ENCODE assay signal across 7 mouse cellular contexts in genomic region chr13:83517660-83518609, GRCm38 (mm10). TPM values are rescaled to one million over a fixed set of nuclear protein-coding genes. Genes with fewer than 3 reads are reported as not detected.
A peak's percentile ranks its signal among the peaks of the same experiment; 100 is the strongest.
DNase-seq lines count a peak whose midpoint lies in the region; ATAC-seq lines count a peak whose summit lies in the region.

No protein-coding gene starts in this region.

- peak overlapping the region; percentile 47 for H3K9ac ChIP-seq in intestine, embryonic 15.5 days

- ATAC-seq in intestine, embryonic 15.5 days: peak; percentile 93
- ATAC-seq in megakaryocyte-erythroid progenitor cell, adult 5-6 weeks (replicated peaks; ENCODE audit: low FRiP score, low TSS enrichment, poor library complexity, severe bottlenecking): peak; percentile 95

- H3K27ac ChIP-seq in embryonic facial prominence, embryonic 10.5 days (replicated peaks): peak overlapping the region; percentile 94
- H3K27ac ChIP-seq in intestine, embryonic 15.5 days: peak overlapping the region; percentile 51

- peak; percentile 8 to 25 for DNase-seq in adrenal gland, postnatal 4 days (ENCODE audit: low spot score in 2 of 2)
- DNase-seq in embryonic facial prominence, embryonic 10.5 days (ENCODE audit: low spot score): peak; percentile 88
- peak; percentile 25 to 70 for DNase-seq in gastrocnemius, postnatal 4 days (ENCODE audit: low spot score in 2 of 2)
- DNase-seq in left cerebral cortex, postnatal 36 days (ENCODE audit: low spot score in 2 of 2): peak; percentile 79 to 82
- DNase-seq in right cerebral cortex, postnatal 36 days (ENCODE audit: low spot score in 2 of 2): peak; percentile 73 to 81

- H3K4me3 ChIP-seq in embryonic facial prominence, embryonic 10.5 days: peak overlapping the region; percentile 70
- H3K4me3 ChIP-seq in intestine, embryonic 15.5 days (replicated peaks): peak overlapping the region; percentile 43

- WGBS in embryonic facial prominence, embryonic 10.5 days: under 1% methylated on average over 27 of the region's 27 CpGs
- WGBS in intestine, embryonic 15.5 days: under 1% methylated on average over 26 of the region's 27 CpGs

- intact Hi-C loops in left cerebral cortex, postnatal 36 days (cut with DNase I): no loop called here

- peaks cover 8% of the 10 kb centered on the region; the same call in 1 of the 2 replicates for H3K27me3 ChIP-seq in embryonic facial prominence, embryonic 10.5 days (replicated peaks; ENCODE audit: low read depth, poor library complexity, severe bottlenecking)
- H3K27me3 ChIP-seq in intestine, embryonic 15.5 days (replicated peaks): no peaks in the 10 kb centered on the region

- H3K9me3 ChIP-seq in embryonic facial prominence, embryonic 10.5 days: no peaks in the 10 kb centered on the region
- H3K9me3 ChIP-seq in intestine, embryonic 15.5 days: no peaks in the 10 kb centered on the region

- peaks cover 12% of the 10 kb centered on the region; the same call in 1 of the 2 replicates for H3K4me1 ChIP-seq in embryonic facial prominence, embryonic 10.5 days
- H3K4me1 ChIP-seq in intestine, embryonic 15.5 days (replicated peaks): no peaks in the 10 kb centered on the region

- peak overlapping the region; percentile 74 for H3K4me2 ChIP-seq in intestine, embryonic 15.5 days (replicated peaks)

- no peaks in the 10 kb centered on the region for H3K36me3 ChIP-seq in embryonic facial prominence, embryonic 10.5 days (replicated peaks)
- no peaks in the 10 kb centered on the region for H3K36me3 ChIP-seq in intestine, embryonic 15.5 days

RNA-seq across cellular contexts. Expression of gene Mef2c, which starts 14.1 kb away (rescaled TPM):
- total RNA-seq in adrenal gland, postnatal 4 days (2021): 10 to 100 TPM; 80.2 to 88.7 TPM
- 17.9 and 18.1 TPM in 2 replicates for polyA plus RNA-seq in embryonic facial prominence, embryonic 10.5 days (2016; fragmentation: Nextera tagmentation; extraction: Ambion mirVana)
- total RNA-seq in gastrocnemius, postnatal 4 days (2021): 100 to 1,000 TPM; 565 to 585 TPM
- 36.4 and 39.1 TPM in 2 replicates for polyA plus RNA-seq in intestine, embryonic 15.5 days (2015; fragmentation: Nextera tagmentation; extraction: Ambion mirVana)
- 100 to 1,000 TPM; 620 to 698 TPM for total RNA-seq in left cerebral cortex, postnatal 36 days (2021)
- 29.5 and 36.6 TPM in 2 replicates for total RNA-seq in megakaryocyte-erythroid progenitor cell, adult 5-6 weeks (2014; fragmentation: Nextera tagmentation)
- total RNA-seq in megakaryocyte-erythroid progenitor cell, adult 5-6 weeks (2017): 60.0 and 141 TPM in 2 replicates

Comparison
In these comparisons a context has a peak if more than half of its experiments do, and no peak if none do; other contexts are left out.
1. Peak in every context shown above with its lines: DNase-seq, ATAC-seq, H3K4me3 ChIP-seq and H3K27ac ChIP-seq.
2. DNase-seq: peak in every context shown above with its lines; median percentile 88 in embryonic facial prominence, embryonic 10.5 days; 80 in left cerebral cortex, postnatal 36 days; 77 in right cerebral cortex, postnatal 36 days; 48 in gastrocnemius, postnatal 4 days; 16 in adrenal gland, postnatal 4 days.